36 mouse cellular contexts compared by ENCODE assay signal in genomic region chr11:116423214-116423613, GRCm38 (mm10). TPM values are rescaled to one million over a fixed set of nuclear protein-coding genes. Genes with fewer than 3 reads are reported as not detected.
DNase-seq lines count a peak whose midpoint lies in the region; ATAC-seq and TF ChIP-seq lines count a peak whose summit lies in the region.
"Had no signal": no experiment of that assay in that cellular context is flagged by ENCODE, and none has a peak within 500 bp of the region (broad histone marks: within the 10 kb centered on the region; RNA-seq: fewer than 3 reads in every experiment).

No protein-coding gene starts in this region.

- H3K9ac ChIP-seq in liver, adult 2 months (ENCODE audit: low read depth, low read length) = no peak overlapping the region
- no peak overlapping the region for H3K9ac ChIP-seq in liver, embryonic 11.5 days (ENCODE audit: low read depth, low read length)
- H3K9ac ChIP-seq in CH12.LX (ENCODE audit: insufficient read depth, low read depth) = peak overlapping the region; percentile 72
- H3K9ac ChIP-seq: heart, embryonic 12.5 days; hindbrain, embryonic 13.5 days; kidney, embryonic 15.5 days; limb, embryonic 12.5 days; neural tube, embryonic 13.5 days had no signal

- 0 out of 2 replicates have a peak, but pooled peaks have one; percentile 33 for TF ChIP-seq EP300 in CH12.LX (IDR thresholded peaks at IDR 0.05; ENCODE audit: low read length)

- 83% methylated on average over 6 of the region's 6 CpGs for WGBS in liver, adult 2 months
- 70% methylated on average over 6 of the region's 6 CpGs for WGBS in liver, embryonic 11.5 days
- 70% methylated on average over 6 of the region's 6 CpGs for WGBS in bone marrow, adult 2 months
- 84% methylated on average over 6 of the region's 6 CpGs for WGBS in small intestine, adult 2 months

- no peaks in the 10 kb centered on the region for H3K27me3 ChIP-seq in liver, adult 2 months (ENCODE audit: control insufficient read depth, insufficient read depth, low read length)
- no peaks in the 10 kb centered on the region; the same call in 1 of the 2 replicates for H3K27me3 ChIP-seq in liver, embryonic 11.5 days (replicated peaks; ENCODE audit: control insufficient read depth, insufficient read depth, low read length)
- H3K27me3 ChIP-seq in CH12.LX (replicated peaks) = no peaks in the 10 kb centered on the region
- no peaks in the 10 kb centered on the region for H3K27me3 ChIP-seq in small intestine, adult 2 months (ENCODE audit: control insufficient read depth, insufficient read depth, low read length)
- H3K27me3 ChIP-seq: heart, embryonic 12.5 days; hindbrain, embryonic 13.5 days; kidney, embryonic 15.5 days; limb, embryonic 12.5 days; liver, embryonic 13.5 days; neural tube, embryonic 13.5 days had no signal

- H3K4me1 ChIP-seq in liver, adult 2 months (ENCODE audit: control insufficient read depth, insufficient read depth, low read length) = no peaks in the 10 kb centered on the region
- peaks cover 6% of the 10 kb centered on the region; the same call in 1 of the 2 replicates for H3K4me1 ChIP-seq in liver, embryonic 11.5 days (replicated peaks; ENCODE audit: control insufficient read depth, insufficient read depth, low read length)
- H3K4me1 ChIP-seq in CH12.LX (ENCODE audit: control insufficient read depth in 1 of 2, insufficient read depth in 2 of 2) = peaks cover 29 to 86% of the 10 kb centered on the region in 2 experiments
- H3K4me1 ChIP-seq in bone marrow, adult 2 months (ENCODE audit: control insufficient read depth, insufficient read depth, low read length) = peaks cover 3% of the 10 kb centered on the region; the same call in 1 of the 2 replicates
- H3K4me1 ChIP-seq in small intestine, adult 2 months (ENCODE audit: control insufficient read depth, insufficient read depth, insufficient read length, low read length) = peaks cover 37% of the 10 kb centered on the region
- H3K4me1 ChIP-seq: hindbrain, embryonic 13.5 days; neural tube, embryonic 13.5 days had no signal

- no peak for TF ChIP-seq RAD21 in CH12.LX (IDR thresholded peaks at IDR 0.05; ENCODE audit: low read depth, low read length)

- TF ChIP-seq CTCF in liver, adult 2 months (IDR thresholded peaks at IDR 0.05; ENCODE audit: low read depth, low read length) = no peak
- TF ChIP-seq CTCF in CH12.LX (conservative IDR thresholded peaks at IDR 0.05 in 1 of 2, IDR thresholded peaks at IDR 0.05 in 1 of 2; ENCODE audit: low read depth in 2 of 2, low read length in 2 of 2) = no peak
- TF ChIP-seq CTCF in bone marrow, adult 2 months (IDR thresholded peaks at IDR 0.05; ENCODE audit: control insufficient read depth, insufficient read depth, low read length) = no peak
- TF ChIP-seq CTCF in small intestine, adult 2 months (IDR thresholded peaks at IDR 0.05; ENCODE audit: extremely low read depth, insufficient read length, insufficient replicate concordance, low read depth, low read length) = no peak

- H3K9me3 ChIP-seq in liver, embryonic 11.5 days (ENCODE audit: control insufficient read depth, low read length) = no peaks in the 10 kb centered on the region
- no peaks in the 10 kb centered on the region for H3K9me3 ChIP-seq in CH12.LX (replicated peaks; ENCODE audit: low read length)
- H3K9me3 ChIP-seq: heart, embryonic 12.5 days; hindbrain, embryonic 13.5 days; kidney, embryonic 15.5 days; limb, embryonic 12.5 days; liver, embryonic 13.5 days; neural tube, embryonic 13.5 days had no signal

- dilution Hi-C loops in CH12.LX (cut with MboI; ENCODE audit: extremely low pct_ligation_motif_present, extremely low pct_unique_long_range_greater_than_20kb, low sequenced_read_pairs) = no loop called here

- no peak overlapping the region for H3K4me2 ChIP-seq in liver, embryonic 11.5 days
- peak overlapping the region; percentile 55 for H3K4me2 ChIP-seq in CH12.LX (ENCODE audit: insufficient read depth, low read depth, poor library complexity, severe bottlenecking)
- H3K4me2 ChIP-seq: heart, embryonic 12.5 days; hindbrain, embryonic 13.5 days; kidney, embryonic 15.5 days; limb, embryonic 12.5 days; liver, embryonic 13.5 days; midbrain, embryonic 11.5 days; neural tube, embryonic 13.5 days had no signal

- DNase-seq in liver, adult 2 months (ENCODE audit: extremely low read depth, low read depth, low spot score) = no peak
- no peak for DNase-seq in liver, embryonic 11.5 days (ENCODE audit: low spot score)
- peak; percentile 71 for DNase-seq in CH12.LX (ENCODE audit: extremely low read depth)
- no peak for DNase-seq in urinary bladder, adult 2 months (ENCODE audit: low spot score)
- no peak for DNase-seq in urinary bladder, adult 18-20 months (ENCODE audit: low spot score in 2 of 2)
- DNase-seq: cerebellum, adult 11 months; cerebellum, adult 9-10 months; cerebellum, postnatal 36 days; gastrocnemius, postnatal 36 days; heart, adult 18-20 months; heart, postnatal 4 days; kidney, adult 18-20 months; kidney, postnatal 25 days; liver, embryonic 13.5 days; lung, adult 2 months; right cerebral cortex, postnatal 4 days; thymus, adult 2 months had no signal

- no peak for TF ChIP-seq POLR2A in liver, adult 2 months (IDR thresholded peaks at IDR 0.05; ENCODE audit: extremely low read depth, insufficient read depth, low read length)
- TF ChIP-seq POLR2A in CH12.LX (IDR thresholded peaks at IDR 0.05; ENCODE audit: low read depth, low read length) = no peak
- no peak for TF ChIP-seq POLR2A in bone marrow, adult 2 months (IDR thresholded peaks at IDR 0.05; ENCODE audit: borderline replicate concordance, control insufficient read depth, low read depth, low read length)
- no peak for TF ChIP-seq POLR2A in small intestine, adult 2 months (IDR thresholded peaks at IDR 0.05; ENCODE audit: low read depth, low read length)

- in situ Hi-C loops in CH12.LX (cut with MboI; ENCODE audit: low pct_ligation_motif_present, low pct_unique_long_range_greater_than_20kb, low sequenced_read_pairs) = loop anchor here (25.0 kb wide), 1 partner anchor 786 kb away; the partner anchor contains the start of gene Slc25a19

- peak overlapping the region; percentile 44; the same call in 1 of the 2 replicates for H3K27ac ChIP-seq in liver, adult 2 months (replicated peaks; ENCODE audit: insufficient read depth, low read depth, low read length)
- H3K27ac ChIP-seq in liver, embryonic 11.5 days (ENCODE audit: low read depth, low read length) = no peak overlapping the region
- H3K27ac ChIP-seq in CH12.LX (ENCODE audit: insufficient read depth, low read depth) = peak overlapping the region; percentile 97
- H3K27ac ChIP-seq in bone marrow, adult 2 months (ENCODE audit: control insufficient read depth, insufficient read depth, low read depth, low read length, poor library complexity) = peak overlapping the region; percentile 87
- peak overlapping the region; percentile 72; the same call in 1 of the 2 replicates for H3K27ac ChIP-seq in small intestine, adult 2 months (ENCODE audit: insufficient read depth, low read depth, low read length)
- H3K27ac ChIP-seq: hindbrain, embryonic 13.5 days; kidney, embryonic 15.5 days; limb, embryonic 12.5 days; neural tube, embryonic 13.5 days had no signal

- H3K79me2 ChIP-seq in liver, adult 2 months (ENCODE audit: control insufficient read depth, insufficient read depth, low read length) = no peaks in the 10 kb centered on the region
- peaks cover 22% of the 10 kb centered on the region for H3K79me2 ChIP-seq in CH12.LX (replicated peaks; ENCODE audit: control insufficient read depth, extremely low read depth, insufficient read depth, poor library complexity, severe bottlenecking)

- H3K4me3 ChIP-seq in liver, adult 2 months (ENCODE audit: insufficient read depth, low read depth, low read length) = no peak overlapping the region
- H3K4me3 ChIP-seq in liver, embryonic 11.5 days (ENCODE audit: low read depth, low read length) = no peak overlapping the region
- peak overlapping the region; percentile 12 to 44 (median 13) for H3K4me3 ChIP-seq in CH12.LX (replicated peaks in 1 of 3; ENCODE audit: low read depth in 2 of 3, low read length in 2 of 3, poor library complexity in 1 of 3)
- H3K4me3 ChIP-seq in bone marrow, adult 2 months (replicated peaks; ENCODE audit: control insufficient read depth, low read depth, low read length) = no peak overlapping the region
- H3K4me3 ChIP-seq in small intestine, adult 2 months (ENCODE audit: low read depth, low read length) = no peak overlapping the region
- H3K4me3 ChIP-seq: heart, embryonic 12.5 days; hindbrain, embryonic 13.5 days; kidney, embryonic 15.5 days; limb, embryonic 12.5 days; liver, embryonic 13.5 days; myocyte; neural tube, embryonic 13.5 days had no signal

- no peaks in the 10 kb centered on the region for H3K36me3 ChIP-seq in liver, adult 2 months (ENCODE audit: control insufficient read depth, insufficient read depth, low read length)
- H3K36me3 ChIP-seq in liver, embryonic 11.5 days (ENCODE audit: control insufficient read depth, insufficient read depth, low read length) = no peaks in the 10 kb centered on the region
- peaks cover 0 to 3% of the 10 kb centered on the region in 2 experiments for H3K36me3 ChIP-seq in CH12.LX (replicated peaks in 1 of 2; ENCODE audit: control insufficient read depth in 1 of 2, insufficient read depth in 1 of 2, low read length in 1 of 2)
- no peaks in the 10 kb centered on the region for H3K36me3 ChIP-seq in small intestine, adult 2 months (ENCODE audit: control insufficient read depth, insufficient read depth, low read length)
- H3K36me3 ChIP-seq: heart, embryonic 12.5 days; hindbrain, embryonic 13.5 days; kidney, embryonic 15.5 days; limb, embryonic 12.5 days; liver, embryonic 13.5 days; neural tube, embryonic 13.5 days had no signal

- no peak for ATAC-seq in liver, embryonic 11.5 days (replicated peaks; ENCODE audit: low FRiP score)
- ATAC-seq: forebrain, embryonic 14.5 days had no signal

RNA-seq across cellular contexts. Expression of gene Rnf157, which starts 10.4 kb away (rescaled TPM):
- 1.0 and 1.3 TPM in 2 replicates for total RNA-seq in liver, adult 2 months (2014; rRNA removed)
- 0.75 and 0.87 TPM in 2 replicates for polyA plus RNA-seq in liver, adult 2 months (2012; rRNA removed)
- 5.0 and 6.8 TPM in 2 replicates for polyA plus RNA-seq in liver, embryonic 11.5 days (2014; fragmentation: Nextera tagmentation; extraction: Ambion mirVana)
- total RNA-seq in CH12.LX (2012; rRNA removed) (17.2 and 39.3 TPM in 2 replicates), CH12.LX (2014; rRNA removed) (7.2 and 8.7 TPM in 2 replicates)
- 8.7 and 10.9 TPM in 2 replicates for polyA plus RNA-seq in CH12.LX (2012; ENCODE audit: insufficient read length, low read depth)
- 14.2 and 14.5 TPM in 2 replicates for polyA plus RNA-seq in bone marrow, adult 2 months (2011; ENCODE audit: insufficient read depth, insufficient read length, low replicate concordance, missing spikeins)
- polyA plus RNA-seq in small intestine, adult 2 months (2012; rRNA removed) = 1.4 and 2.3 TPM in 2 replicates
- 5.0 and 8.3 TPM in 2 replicates for polyA plus RNA-seq in urinary bladder, adult 2 months (2012; rRNA removed)

RNA-seq across cellular contexts. Expression of gene Ubald2, which starts 10.7 kb away (rescaled TPM):
- 16.1 and 16.6 TPM in 2 replicates for total RNA-seq in liver, adult 2 months (2014; rRNA removed)
- polyA plus RNA-seq in liver, adult 2 months (2012; rRNA removed) = 45.7 and 72.0 TPM in 2 replicates
- 78.6 and 80.2 TPM in 2 replicates for polyA plus RNA-seq in liver, embryonic 11.5 days (2014; fragmentation: Nextera tagmentation; extraction: Ambion mirVana)
- total RNA-seq in CH12.LX (2012; rRNA removed) (321 and 436 TPM in 2 replicates), CH12.LX (2014; rRNA removed) (291 and 336 TPM in 2 replicates)
- polyA plus RNA-seq in CH12.LX (2012; ENCODE audit: insufficient read length, low read depth) = 222 and 228 TPM in 2 replicates
- 157 and 172 TPM in 2 replicates for polyA plus RNA-seq in bone marrow, adult 2 months (2011; ENCODE audit: insufficient read depth, insufficient read length, low replicate concordance, missing spikeins)
- 192 and 574 TPM in 2 replicates for polyA plus RNA-seq in small intestine, adult 2 months (2012; rRNA removed)
- polyA plus RNA-seq in urinary bladder, adult 2 months (2012; rRNA removed) = 89.8 and 104 TPM in 2 replicates

RNA-seq across cellular contexts. Expression of gene Qrich2, which starts 42.8 kb away (rescaled TPM):
- total RNA-seq in liver, adult 2 months (2014; rRNA removed) = 0.07 TPM in 1 of 2 replicates, not detected in the other
- 0.05 and 0.11 TPM in 2 replicates for polyA plus RNA-seq in liver, adult 2 months (2012; rRNA removed)
- 0.16 TPM in 1 of 2 replicates, not detected in the other for polyA plus RNA-seq in liver, embryonic 11.5 days (2014; fragmentation: Nextera tagmentation; extraction: Ambion mirVana)
- total RNA-seq in CH12.LX (2012; rRNA removed) = 0.13 and 0.38 TPM in 2 replicates
- total RNA-seq in CH12.LX (2014; rRNA removed) = 0.23 and 0.32 TPM in 2 replicates
- 0.29 and 0.37 TPM in 2 replicates for polyA plus RNA-seq in CH12.LX (2012; ENCODE audit: insufficient read length, low read depth)
- not detected in 2 replicates for polyA plus RNA-seq in bone marrow, adult 2 months (2011; ENCODE audit: insufficient read depth, insufficient read length, low replicate concordance, missing spikeins)
- 0.01 and 0.13 TPM in 2 replicates for polyA plus RNA-seq in small intestine, adult 2 months (2012; rRNA removed)
- polyA plus RNA-seq in urinary bladder, adult 2 months (2012; rRNA removed) = 0.06 and 0.12 TPM in 2 replicates
- total RNA-seq: adrenal gland, adult 18-20 months; gastrocnemius, adult 18-20 months; layer of hippocampus, adult 18-20 months; left cerebral cortex, postnatal 14 days; midbrain, postnatal 0 days had no signal
- polyA plus RNA-seq: embryonic facial prominence, embryonic 11.5 days; forebrain, embryonic 14.5 days; frontal cortex, adult 2 months; heart, embryonic 12.5 days; heart, postnatal 0 days; inflammation-experienced regulatory T-cells, adult 6 months; liver, embryonic 13.5 days; myocyte; neural tube, embryonic 13.5 days had no signal

Comparison
In these comparisons a context has a peak if more than half of its experiments do, and no peak if none do; other contexts are left out.
1. H3K4me3 ChIP-seq: peak in CH12.LX (3 of 3); none in liver, adult 2 months (single experiment), liver, embryonic 11.5 days (single experiment), bone marrow, adult 2 months (single experiment) and small intestine, adult 2 months (single experiment).